Mouse (Mus musculus) lung, adult 18-20 months (tissue): Measurements from ENCODE around the gene Tdgf1.

ENCODE experiments used
- DNase-seq, 2 experiments: peaks; one replicate each; pipeline ENCODE4 v3.0.0; 2022; ENCODE audit warnings: mixed read lengths in 2 of 2

Gene Tdgf1

DNA sequence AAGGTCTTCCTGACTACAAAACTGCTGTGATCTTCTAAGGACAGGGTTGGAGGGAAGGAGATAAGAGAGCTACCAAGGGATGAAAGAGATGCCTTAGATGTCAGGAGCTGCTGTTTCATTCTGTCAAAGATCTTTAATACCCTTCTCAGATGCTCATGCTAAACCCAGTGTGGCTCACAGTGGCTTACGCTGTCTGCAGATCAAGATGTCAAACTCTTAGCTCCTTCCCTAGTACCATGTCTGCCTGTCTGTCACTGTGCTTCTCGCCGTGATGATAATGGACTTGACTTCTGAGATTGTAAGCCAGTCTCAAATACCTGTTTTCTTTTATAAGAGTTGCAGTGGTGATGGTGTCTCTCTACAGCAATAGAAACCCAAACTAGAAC lies 37.3 kb downstream of the Tdgf1 start:
- DNase-seq = no peak

GRCm38 (mm10) chr9:110907838-110908630 lies 37.9 kb downstream of the Tdgf1 start:
- DNase-seq = no peak

- no peak for DNase-seq
Measured at GRCm38 (mm10) chr9:110907201-110907837, 38.6 kb downstream of the Tdgf1 start.

DNA sequence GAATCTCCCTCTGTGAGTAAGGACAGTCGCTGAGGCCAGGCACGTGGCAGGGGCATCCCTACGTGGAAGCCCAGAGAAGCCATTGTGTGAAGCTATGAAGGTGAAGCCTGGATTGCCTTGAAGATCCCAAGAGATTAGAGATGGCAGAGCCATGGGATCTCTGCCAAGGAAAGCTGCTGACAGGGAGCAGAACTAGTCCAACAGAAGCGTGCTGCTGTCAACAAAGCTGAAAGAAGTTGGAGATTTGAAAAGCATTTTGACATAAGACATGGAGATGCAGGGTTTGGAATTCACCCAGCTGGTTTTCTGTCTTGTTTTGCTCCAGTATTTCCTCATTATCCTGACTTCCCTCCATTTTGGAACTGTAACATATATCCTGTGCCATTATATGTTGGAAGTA lies 43.7 kb downstream of the Tdgf1 start:
- DNase-seq = no peak

- DNase-seq = no peak
Measured at GRCm38 (mm10) chr9:110901204-110901603, 44.8 kb downstream of the Tdgf1 start.

- DNase-seq = no peak
Measured at GRCm38 (mm10) chr9:110899451-110900008, 46.4 kb downstream of the Tdgf1 start.

DNA sequence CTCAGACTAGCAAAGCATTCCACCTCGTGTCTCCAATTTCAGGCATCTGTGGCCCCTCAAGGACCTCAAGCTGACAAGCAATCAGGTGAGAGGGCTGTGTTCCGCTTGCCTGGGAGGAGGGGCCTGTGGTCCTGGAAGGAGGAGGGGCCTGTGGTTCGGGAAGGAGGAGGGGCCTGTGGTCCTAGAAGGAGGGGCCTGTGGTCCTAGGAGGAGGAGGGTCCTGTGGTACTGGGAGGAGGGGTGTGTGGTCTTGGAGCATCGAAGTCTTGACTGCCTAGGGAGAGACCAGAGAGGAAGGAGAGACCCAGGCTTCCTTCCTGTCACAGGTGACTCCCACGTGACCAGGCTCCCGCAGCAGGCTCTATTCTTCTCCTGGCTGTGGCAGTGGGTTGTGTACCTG lies 49.4 kb downstream of the Tdgf1 start:
- peak in 1 of 2 experiments; percentile 29 for DNase-seq

- DNase-seq = no peak
Measured at GRCm38 (mm10) chr9:110895994-110896393, 50.0 kb downstream of the Tdgf1 start.

- no peak for DNase-seq
Measured at GRCm38 (mm10) chr9:110895507-110895906, 50.5 kb downstream of the Tdgf1 start.

- DNase-seq = no peak
Measured at GRCm38 (mm10) chr9:110893429-110893828, 52.5 kb downstream of the Tdgf1 start.

- DNase-seq = no peak
Measured at GRCm38 (mm10) chr9:110892552-110892951, 53.4 kb downstream of the Tdgf1 start.

DNA sequence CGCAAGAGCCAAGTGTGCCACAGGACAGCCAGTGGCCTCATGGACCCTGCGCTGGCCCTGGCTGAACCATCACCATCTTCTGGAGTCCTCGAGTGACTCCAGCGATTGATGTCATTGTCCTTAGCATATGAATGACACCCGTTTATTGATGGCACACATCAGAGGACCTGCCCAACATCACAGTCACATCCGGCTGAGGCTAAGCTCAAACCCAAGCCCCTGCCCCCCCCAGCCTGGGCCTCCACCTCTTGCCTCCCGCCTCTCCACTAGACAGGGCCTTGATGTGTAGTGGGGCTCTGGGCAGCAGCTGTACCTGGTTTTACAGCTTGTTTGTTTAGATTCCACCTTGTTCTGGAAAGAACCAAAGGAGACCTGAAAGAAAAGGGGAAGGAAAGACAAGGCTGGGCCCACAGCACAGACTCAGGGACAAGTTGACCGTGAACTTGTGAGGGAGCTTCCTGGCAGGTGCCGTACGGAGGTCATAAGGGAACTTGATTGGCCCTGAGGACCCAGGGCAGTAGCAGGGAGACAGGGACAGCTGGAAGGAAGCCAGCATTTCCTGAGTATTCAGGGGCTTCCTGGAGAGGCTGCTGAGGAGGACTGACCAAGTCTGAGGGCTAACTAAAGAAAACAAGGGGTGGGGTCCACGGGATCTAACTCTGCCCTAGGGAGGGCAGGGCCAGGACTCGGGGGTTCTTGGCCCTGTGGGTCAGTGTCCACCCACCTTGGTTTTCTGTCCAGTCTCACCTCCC lies 54.7 kb downstream of the Tdgf1 start:
- peak in 1 of 2 experiments; percentile 34 for DNase-seq

DNA sequence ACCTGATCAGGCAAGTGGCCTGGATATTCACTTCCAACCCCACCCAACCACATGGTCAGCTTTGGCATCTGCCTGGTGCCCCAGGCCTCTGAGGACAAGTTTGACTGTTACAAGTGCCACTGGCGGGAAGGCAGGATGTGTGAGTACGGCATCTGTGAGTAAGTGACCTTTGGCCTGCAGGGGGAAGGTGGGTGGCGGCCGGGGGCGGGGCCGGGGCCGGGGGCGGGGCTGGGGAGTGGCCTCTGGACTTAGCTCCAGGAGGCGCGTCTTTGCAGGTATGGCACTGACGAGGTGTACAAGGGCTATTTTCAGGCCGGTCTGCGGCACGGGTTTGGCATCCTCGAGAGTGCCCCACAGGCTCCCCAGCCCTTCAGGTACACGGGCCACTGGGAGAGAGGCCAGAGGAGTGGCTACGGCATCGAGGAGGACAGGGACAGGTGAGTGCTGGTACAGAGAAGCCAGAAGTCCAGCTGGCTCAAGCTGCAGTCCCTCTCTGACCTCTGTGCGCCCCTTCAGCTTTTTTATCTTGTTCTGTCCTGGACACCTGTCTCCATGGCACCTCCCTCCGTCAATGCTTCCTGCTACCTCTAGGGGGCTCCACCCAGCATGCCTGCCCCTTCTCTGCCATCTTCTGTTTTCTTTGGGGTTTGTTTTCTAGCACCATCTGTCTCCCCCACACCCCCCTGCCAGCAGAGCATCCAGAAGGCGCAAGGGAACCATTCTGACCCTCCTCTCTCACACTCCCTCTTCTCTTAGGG lies 55.8 kb downstream of the Tdgf1 start:
- peak in 1 of 2 experiments; percentile 35 for DNase-seq
